Mouse (Mus musculus) cortical plate, adult 2 months (tissue): ENCODE data around the gene Nkd1. TPM values are rescaled to one million over a fixed set of nuclear protein-coding genes. Genes with fewer than 3 reads are reported as not detected.

Source experiments
- H3K27ac ChIP-seq: fragments of 200-500 bp; 2 replicates; pipeline ENCODE4 v1.5.1; 2012; ENCODE audit warnings: low read length, control low read depth, inconsistent platforms; ENCODE audit not compliant: insufficient read depth
- H3K4me1 ChIP-seq: fragments of 200-500 bp; 2 replicates; pipeline ENCODE4 v1.6.1; 2011; ENCODE audit warnings: low read length; ENCODE audit not compliant: control insufficient read depth, insufficient read depth
- H3K4me3 ChIP-seq: fragments of 200-500 bp; 2 replicates; pipeline ENCODE4 v1.5.1; 2011; ENCODE audit warnings: mild to moderate bottlenecking, low read length, control low read depth; ENCODE audit not compliant: insufficient read depth
- CTCF ChIP-seq: fragments of 200-500 bp; IDR thresholded peaks from 2 replicates; pipeline ENCODE4 v1.5.1; 2011; ENCODE audit warnings: mild to moderate bottlenecking, control low read depth, low read length; ENCODE audit not compliant: insufficient read depth; ENCODE audit errors: extremely low read depth
- POLR2A ChIP-seq: fragments of 200-500 bp; IDR thresholded peaks from 2 replicates; pipeline ENCODE4 v1.6.1; 2011; ENCODE audit warnings: mild to moderate bottlenecking, low read length, control low read depth; ENCODE audit not compliant: insufficient read depth; ENCODE audit errors: extremely low read depth
- polyA plus RNA-seq: library from polyadenylated mRNA; depleted of rRNA; stranded (reverse); fragments of >200 nt; gene quantifications from 2 replicates; pipeline ENCODE4 v1.2.3, GENCODE M21; 2012

Gene Nkd1
- polyA plus RNA-seq, 1 experiment: 22.7 TPM

- Histone ChIP-seq H3K27ac (no peak overlapping the region), H3K4me3 (no peak overlapping the region), H3K4me1 (no peaks in the 10 kb centered on the region)
- TF ChIP-seq CTCF: no peak
- no peak for TF ChIP-seq POLR2A
Observed at GRCm38 (mm10) chr8:88604065-88605038, 83.2 kb downstream of the Nkd1 start.

GRCm38 (mm10) chr8:88605361-88606040 lies 84.3 kb downstream of the Nkd1 start:
- H3K4me3 ChIP-seq: no peak overlapping the region
- no peaks in the 10 kb centered on the region for H3K4me1 ChIP-seq
- no peak overlapping the region for H3K27ac ChIP-seq
- TF ChIP-seq POLR2A (no peak), CTCF (no peak)

- no peaks in the 10 kb centered on the region for H3K4me1 ChIP-seq
- H3K4me3 ChIP-seq: no peak overlapping the region
- TF ChIP-seq POLR2A (no peak), CTCF (no peak)
Observed at GRCm38 (mm10) chr8:88609036-88609435, 87.9 kb downstream of the Nkd1 start.

GRCm38 (mm10) chr8:88610271-88610670 lies 89.1 kb downstream of the Nkd1 start:
- H3K4me3 ChIP-seq: no peak overlapping the region
- TF ChIP-seq POLR2A (no peak), CTCF (no peak)
- H3K27ac ChIP-seq: no peak overlapping the region
- H3K4me1 ChIP-seq: no peaks in the 10 kb centered on the region

More at GRCm38 (mm10) chr8:88609036-88609435, 87.9 kb downstream of the Nkd1 start:
- H3K27ac ChIP-seq: no peak overlapping the region

- H3K27ac ChIP-seq: no peak overlapping the region
- H3K4me1 ChIP-seq: no peaks in the 10 kb centered on the region
- no peak overlapping the region for H3K4me3 ChIP-seq
- TF ChIP-seq POLR2A (no peak), CTCF (no peak)
Observed at GRCm38 (mm10) chr8:88614981-88615380, 93.8 kb downstream of the Nkd1 start.

- H3K27ac ChIP-seq: no peak overlapping the region
- no peak overlapping the region for H3K4me3 ChIP-seq
- TF ChIP-seq POLR2A (no peak), CTCF (no peak)
- H3K4me1 ChIP-seq: no peaks in the 10 kb centered on the region
Observed at GRCm38 (mm10) chr8:88618612-88619011, 97.5 kb downstream of the Nkd1 start.

- Histone ChIP-seq H3K4me3 (no peak overlapping the region), H3K4me1 (no peaks in the 10 kb centered on the region), H3K27ac (no peak overlapping the region)
- no peak for TF ChIP-seq POLR2A
- peak; percentile 23; the same call in 1 of the 2 replicates for TF ChIP-seq CTCF
Observed at GRCm38 (mm10) chr8:88619513-88619912, 98.4 kb downstream of the Nkd1 start.

GRCm38 (mm10) chr8:88620931-88621330 lies 99.8 kb downstream of the Nkd1 start:
- no peak overlapping the region for H3K4me3 ChIP-seq
- no peaks in the 10 kb centered on the region for H3K4me1 ChIP-seq
- H3K27ac ChIP-seq: no peak overlapping the region
- TF ChIP-seq CTCF (no peak), POLR2A (no peak)

- TF ChIP-seq CTCF (peak; percentile 98), POLR2A (no peak)
- no peak overlapping the region for H3K27ac ChIP-seq
- no peak overlapping the region for H3K4me3 ChIP-seq
- no peaks in the 10 kb centered on the region for H3K4me1 ChIP-seq
Observed at GRCm38 (mm10) chr8:88621408-88621807, 100.3 kb downstream of the Nkd1 start.

GRCm38 (mm10) chr8:88623351-88623750 lies 102.2 kb downstream of the Nkd1 start:
- no peak overlapping the region for H3K27ac ChIP-seq
- no peak overlapping the region for H3K4me3 ChIP-seq
- TF ChIP-seq POLR2A (no peak), CTCF (no peak)
- H3K4me1 ChIP-seq: peaks cover 1% of the 10 kb centered on the region; the same call in 1 of the 2 replicates
